Mouse (Mus musculus) thymus, postnatal 4 days (tissue): ENCODE data around the gene Cpsf2.

ENCODE experiments used
- DNase-seq: peaks from one replicate; pipeline ENCODE4 v3.0.0; 2021

Cpsf2 gene

DNA sequence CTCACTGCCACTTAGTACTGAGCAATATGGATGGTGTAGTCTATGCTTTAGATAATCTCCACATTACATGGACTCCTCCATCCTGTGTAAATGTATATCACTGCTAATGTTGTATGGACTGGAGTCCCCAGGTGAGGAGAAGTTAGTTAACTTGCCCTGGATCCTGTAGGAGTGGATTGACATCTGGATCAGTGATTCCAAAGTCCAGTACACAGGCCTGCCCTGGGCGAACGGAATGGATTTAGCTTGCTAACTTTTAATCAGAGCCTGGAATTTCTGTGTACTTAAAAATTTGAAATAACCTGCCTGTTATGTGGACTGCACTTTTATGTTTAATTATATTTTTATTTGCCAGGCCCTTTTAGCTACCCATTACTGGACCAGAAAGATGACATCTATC is 5.8 kb downstream of the Cpsf2 start:
- no peak for DNase-seq

DNA sequence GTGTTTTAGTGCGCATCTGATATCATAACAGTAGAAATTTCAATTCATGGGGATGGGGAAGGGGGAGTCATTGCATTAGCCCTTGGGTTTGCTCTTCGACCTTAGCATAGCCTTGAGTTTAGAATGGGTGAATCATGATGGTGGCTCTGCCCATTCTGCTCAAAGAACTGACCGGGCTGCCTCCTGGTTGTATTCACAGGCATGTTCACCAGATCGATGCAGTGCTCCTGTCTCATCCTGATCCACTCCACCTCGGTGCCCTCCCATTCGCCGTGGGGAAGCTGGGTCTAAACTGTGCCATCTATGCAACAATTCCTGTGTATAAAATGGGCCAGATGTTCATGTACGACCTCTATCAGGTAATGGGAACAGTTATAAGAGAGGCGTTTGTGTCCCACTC is 7.2 kb downstream of the Cpsf2 start:
- DNase-seq, result no peak

DNA sequence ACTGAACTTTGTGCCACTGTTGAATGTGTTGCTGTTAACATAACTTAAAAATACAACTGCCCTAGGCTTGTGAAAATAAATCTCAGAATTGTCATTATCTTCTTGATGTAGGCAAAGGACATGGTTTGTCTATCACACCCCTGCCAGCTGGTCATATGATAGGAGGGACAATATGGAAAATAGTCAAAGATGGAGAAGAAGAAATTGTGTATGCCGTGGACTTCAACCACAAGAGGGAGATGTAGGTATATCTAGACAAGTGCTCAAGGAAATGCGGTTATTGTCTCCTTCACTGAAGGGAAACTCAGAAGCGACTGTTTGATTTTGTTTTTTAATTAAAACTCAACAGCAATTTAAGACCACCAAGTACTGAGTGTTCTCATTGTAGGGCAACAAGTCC is 9.3 kb downstream of the Cpsf2 start:
- DNase-seq, result no peak

DNA sequence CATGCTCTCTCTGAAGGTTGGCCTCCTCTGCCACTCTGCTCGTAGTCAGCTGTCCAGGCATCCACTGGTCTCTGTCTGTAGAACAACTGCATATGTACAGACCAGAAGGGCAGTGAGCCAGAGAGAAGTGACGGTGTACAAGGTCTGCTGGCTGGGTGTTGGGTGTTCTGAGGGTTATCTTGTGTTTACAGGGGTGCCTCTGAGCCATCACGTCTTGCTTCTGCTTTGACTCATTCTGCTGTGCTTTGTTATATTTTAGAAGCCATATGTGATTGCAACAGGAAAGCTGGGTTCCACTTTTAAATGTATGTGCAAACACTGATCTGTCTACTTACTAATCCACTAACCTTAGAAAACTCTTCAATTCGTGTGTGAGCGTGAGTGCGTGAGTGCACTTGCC is 11.9 kb downstream of the Cpsf2 start:
- DNase-seq, result no peak

DNA sequence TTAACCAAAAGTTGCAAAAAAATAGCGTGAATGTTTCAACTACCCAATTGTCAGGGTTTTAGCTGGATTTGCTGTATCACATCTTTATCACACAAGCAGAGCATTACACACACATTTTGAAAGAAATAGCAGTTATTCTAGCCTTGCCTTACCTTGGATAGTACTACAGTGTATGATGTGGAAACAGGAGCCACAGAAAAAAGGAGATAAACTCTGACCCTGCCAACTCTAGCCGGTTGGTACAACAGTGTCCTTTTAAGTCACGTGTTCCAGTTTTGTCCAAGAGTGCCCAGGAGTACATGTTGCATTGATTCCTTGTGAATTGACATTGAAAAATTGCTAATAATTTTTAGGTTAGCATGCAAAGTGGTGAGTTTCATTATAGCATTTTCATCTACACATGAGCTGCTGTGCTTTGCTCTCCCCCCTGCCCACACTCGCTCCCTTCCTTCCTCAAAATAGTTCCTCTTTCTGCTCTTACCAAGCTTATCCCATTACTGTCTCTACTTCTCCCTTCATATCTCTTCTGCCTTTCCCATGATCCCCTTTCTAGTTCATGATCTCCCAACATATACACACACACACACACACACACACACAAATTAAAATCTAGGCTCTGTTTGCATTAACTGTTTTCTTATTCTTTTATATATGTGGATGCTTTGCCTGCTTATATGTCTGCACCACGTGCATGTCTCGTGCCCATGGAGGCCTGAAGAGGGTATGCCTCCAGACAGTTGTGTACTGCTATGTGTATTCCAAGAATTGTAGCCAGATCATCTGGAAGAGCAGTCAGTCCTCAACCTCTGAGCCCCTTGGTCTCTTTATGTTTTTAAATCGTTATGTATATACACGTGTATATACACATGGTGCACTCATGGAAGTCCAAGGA is 19.0 kb downstream of the Cpsf2 start:
- DNase-seq, result no peak

DNA sequence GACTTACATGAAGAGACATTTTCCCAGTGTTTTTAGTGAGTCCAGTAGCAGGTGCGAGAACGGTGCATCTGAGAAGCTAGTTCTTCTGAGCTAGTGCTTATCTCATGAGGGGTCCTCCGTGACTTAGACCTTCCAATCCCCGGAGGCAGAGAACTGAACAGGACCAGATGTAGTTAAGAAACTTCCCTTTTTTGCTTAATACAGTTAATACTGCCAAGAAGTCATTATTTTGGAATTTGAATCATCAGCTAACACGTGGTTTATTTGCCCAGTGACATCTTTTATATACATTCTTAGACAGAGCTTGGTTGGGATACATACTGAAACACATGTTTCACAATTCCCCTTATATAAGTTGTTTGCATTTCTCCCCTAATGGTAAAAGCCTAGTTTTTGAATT is 23.1 kb downstream of the Cpsf2 start:
- DNase-seq, result no peak

DNA sequence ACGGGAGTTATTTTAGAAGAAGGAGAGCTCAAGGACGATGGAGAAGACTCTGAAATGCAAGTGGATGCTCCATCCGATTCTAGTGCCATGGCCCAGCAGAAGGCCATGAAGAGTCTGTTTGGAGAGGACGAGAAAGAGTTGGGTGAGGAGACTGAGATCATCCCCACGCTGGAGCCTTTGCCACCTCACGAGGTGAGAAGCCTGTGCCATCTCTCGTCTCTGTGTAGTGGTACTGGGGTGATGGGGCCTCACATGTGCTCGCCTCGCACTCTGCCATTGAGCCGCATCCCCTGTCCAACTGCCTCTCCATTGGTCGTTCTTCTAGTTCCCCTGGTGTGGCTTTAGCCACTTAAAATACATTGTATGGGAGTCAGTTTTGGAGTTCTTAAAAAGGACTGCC is 25.0 kb downstream of the Cpsf2 start:
- DNase-seq, result no peak

DNA sequence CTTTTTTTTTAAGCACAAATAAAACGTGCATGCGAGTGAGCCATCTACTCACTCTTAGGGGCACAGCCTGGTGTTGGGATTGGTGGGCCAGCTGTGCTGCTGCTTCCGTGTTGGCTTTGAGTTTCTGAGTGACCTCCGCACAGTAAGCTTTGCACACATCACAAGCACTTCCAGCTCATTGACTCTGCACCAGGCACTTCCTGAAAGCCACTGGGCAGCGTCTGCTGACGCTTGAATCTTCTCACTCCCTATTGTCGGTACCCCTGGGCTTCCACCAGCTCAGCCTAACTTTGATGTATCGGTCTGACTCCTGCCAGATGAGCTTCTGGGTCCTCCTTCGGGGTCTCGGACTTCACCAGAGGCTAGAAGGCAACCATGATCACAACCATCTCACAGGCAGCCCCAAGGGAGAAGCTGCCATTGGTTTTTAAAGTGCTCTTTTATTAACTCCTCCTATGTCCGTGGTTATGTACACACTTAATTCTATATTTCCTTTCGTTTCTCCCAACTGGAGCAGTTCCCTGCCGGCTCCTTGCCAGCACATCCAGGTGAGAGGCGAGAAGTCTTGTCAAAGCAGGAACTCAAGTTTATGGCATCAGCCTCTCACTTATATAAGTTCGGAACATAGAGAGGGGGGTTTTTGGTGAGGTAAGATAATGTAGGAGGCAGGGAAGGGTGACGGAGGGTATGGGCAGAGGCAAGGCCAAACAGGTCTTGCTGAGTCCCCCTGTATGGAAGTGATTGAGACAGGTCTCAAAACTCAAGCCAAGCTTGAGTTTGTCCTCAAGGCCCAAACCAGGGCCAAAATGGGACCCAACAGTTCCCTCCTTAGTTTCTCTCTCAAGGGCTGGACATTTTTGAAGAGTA is 32.6 kb downstream of the Cpsf2 start:
- DNase-seq, result no peak

DNA sequence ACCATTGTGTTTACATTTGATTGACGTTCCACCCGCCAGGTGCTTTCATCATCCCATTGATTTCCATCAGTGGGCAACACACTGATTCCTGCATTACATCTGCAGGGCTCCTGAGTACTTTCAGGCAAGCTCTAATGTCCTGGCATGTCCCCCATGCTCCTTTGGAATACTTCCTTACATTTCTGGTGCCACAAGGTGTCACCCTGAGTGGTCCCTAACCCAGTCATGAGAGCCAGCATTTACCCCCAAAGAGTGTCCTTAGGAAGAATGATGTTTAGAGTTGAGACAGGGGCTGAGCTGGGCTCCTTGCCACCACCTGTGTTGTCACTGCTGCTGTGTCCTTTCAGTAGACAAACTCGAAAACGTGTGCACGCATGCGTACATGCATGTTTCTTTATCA is 33.8 kb downstream of the Cpsf2 start:
- DNase-seq, result no peak

DNA sequence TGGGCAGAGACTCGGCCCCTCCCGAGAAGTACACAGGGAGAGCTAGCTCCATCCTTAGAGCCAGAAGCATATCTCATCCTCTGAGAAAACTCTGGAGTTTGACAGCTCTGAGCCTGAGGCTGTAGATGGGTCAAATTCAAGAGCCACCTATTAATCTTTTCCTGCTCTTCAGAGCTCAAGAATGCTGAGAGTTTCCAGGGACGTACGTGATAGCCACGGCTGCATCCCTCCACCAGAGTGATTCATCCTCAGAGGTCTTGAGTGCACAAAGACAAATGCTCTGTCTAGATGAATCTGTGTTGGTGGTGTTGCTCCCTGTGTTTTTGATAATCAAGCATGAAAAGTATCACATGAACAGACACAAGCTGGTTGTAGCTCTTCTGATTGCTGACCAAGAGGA is 38.6 kb downstream of the Cpsf2 start:
- no peak for DNase-seq

DNA sequence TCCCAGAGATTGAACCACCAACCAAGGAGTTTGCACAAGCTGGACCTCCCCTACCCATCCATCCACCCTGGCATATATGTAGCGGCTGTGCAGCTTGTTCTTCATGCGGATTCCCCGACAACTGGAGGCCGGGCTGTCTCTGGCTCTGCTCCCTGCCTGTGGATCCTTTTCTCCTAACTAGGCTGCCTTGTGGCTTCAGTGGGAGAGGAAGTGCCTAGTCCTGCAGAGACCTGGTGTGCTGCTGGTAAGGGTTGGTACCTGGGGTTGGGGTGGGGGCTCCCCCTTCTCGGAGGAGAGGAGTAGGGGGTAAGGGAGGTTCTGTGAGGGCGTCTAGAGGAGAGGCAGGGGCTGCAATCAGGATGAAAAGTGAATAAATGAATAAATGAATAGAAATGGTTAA is 39.3 kb downstream of the Cpsf2 start:
- DNase-seq, result no peak

DNA sequence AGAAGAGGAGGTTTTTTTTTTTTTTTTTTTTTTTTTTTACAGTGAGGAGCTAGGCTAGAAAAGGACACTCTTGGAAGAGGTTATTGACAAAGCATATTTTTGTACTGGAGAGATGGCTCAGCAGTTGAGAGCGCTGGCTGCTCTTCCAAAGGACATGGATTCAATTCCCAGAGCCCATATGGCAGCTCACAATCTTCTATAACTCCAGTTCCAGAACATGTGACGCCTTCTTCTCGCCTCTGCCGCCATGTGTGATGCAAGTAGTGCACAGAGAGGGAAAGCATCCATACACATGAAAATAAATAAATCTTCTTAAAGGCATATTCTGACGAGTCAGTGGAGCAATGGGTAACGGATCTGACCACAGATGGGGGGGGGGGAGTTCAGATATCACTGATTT is 46.1 kb downstream of the Cpsf2 start:
- no peak for DNase-seq

DNA sequence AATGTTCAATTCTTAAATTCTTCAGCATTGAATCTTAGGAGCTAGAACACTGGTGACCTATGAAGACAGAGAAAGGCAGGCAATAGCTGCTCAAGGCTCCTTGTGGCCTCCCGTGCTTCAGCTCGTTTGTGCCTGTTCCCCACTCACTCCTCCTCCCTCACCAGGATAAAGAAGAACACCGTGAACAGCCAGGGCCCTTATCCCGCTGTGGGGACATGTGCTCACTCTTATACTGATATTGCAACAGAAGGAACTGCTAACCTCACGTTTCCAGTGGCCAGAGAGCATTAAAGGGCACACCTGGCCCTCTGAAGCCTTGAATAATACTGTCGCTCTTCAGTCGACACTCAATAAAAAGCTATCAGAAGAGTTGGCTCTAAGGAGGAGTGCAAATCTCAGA is 53.4 kb downstream of the Cpsf2 start:
- no peak for DNase-seq

DNA sequence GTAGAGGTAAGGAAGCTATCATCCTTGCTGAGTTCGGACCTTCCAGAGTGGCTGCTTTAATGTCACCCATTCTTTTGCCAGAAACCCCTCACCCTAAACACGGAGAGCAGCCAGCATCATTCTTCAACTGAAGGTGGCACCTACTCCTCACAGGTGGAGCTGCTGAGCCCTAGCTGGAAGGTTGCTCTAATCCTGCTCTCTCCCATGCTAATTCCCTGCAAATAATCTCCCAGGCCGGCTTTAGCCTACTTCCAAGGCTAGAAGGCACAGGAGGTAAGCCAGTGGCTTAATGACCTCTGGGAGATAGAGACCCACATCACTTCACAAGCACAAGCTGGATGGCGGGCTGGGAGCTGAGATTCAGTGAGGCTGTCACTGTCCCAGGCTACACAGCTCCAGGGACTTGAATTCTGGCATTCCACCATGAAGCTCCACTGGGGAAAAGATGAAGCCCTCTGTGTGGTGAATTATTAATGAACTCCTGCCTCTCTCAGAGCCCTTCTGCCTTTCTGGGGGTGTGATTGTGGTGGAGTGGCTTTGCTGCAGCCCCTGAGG is 54.2 kb downstream of the Cpsf2 start:
- no peak for DNase-seq

DNA sequence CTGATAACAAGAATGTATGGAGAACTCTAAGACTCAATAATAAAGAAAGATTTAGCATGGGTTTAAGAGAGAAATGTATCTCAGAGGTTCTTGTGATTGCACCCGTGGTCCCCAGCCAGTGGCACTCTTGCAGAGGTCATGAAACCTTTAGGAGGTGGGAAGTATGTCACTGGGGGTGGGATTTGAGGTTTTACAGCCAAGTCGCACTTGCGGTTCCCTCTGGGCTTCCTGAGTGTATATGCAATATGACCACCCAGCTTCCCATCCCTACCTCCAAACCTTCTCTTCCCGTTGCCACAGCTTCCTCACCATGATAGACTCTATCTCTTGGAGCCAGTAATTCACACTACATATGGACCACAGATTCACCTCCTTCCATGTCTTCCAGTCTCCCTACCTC is 59.1 kb downstream of the Cpsf2 start:
- no peak for DNase-seq

DNA sequence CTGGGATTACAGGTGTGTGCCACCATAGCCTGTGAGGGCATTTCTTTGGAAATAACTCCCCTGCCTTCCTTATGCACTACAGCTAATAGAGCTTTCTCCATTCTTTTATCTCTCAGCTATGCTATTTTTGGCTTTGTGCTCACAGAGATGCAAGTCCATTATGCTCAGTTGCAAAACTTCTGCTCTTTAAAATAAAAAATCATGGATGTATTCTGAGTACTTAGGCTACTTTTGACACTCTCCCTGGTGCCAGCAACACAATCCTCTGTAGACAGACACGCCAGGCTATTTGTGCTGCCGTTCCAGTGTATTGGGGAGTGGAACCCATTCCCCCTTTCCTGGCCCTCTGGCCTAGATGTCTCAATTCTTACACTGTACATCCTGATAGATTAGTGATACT is 64.1 kb downstream of the Cpsf2 start:
- DNase-seq, result no peak

DNA sequence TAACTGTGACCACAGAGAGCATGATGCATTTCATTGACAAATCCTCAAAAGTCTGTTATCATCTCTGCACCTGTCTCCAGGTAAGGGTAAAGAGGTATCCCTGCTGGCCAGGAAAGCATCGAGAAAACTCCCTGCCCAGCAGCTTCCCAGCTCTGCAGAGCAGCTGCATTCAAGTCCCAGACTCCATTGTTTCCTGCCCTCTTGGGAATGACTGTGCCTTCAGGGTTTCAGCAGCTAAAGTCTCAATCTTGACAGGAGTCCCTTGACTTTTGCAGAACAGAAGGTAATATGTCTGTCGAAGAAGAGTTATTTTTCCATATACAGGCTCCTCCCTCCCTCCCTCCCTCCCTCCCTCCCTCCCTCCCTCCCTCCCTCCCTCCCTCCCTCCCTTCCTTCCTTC is 65.9 kb downstream of the Cpsf2 start:
- DNase-seq, result no peak

DNA sequence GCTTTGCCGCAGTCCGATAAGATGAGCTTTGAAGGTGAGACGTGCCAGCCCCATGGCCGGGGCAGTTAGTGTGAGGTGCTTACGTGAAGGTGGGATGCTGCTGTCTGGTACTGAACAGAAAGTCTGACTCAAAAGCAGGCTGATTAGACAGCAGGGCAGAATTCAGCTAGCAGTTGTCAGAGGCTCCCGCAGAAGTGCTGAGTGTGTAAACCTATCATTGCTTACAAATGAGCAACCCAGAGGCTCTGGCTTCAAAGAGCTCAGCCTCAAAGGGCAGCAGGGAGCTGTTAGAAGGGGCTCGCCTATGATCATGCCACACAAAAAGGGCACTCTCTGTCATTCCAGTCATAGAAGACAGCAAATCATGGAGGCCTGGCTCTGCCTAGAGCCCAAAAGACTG is 66.5 kb downstream of the Cpsf2 start:
- no peak for DNase-seq

DNA sequence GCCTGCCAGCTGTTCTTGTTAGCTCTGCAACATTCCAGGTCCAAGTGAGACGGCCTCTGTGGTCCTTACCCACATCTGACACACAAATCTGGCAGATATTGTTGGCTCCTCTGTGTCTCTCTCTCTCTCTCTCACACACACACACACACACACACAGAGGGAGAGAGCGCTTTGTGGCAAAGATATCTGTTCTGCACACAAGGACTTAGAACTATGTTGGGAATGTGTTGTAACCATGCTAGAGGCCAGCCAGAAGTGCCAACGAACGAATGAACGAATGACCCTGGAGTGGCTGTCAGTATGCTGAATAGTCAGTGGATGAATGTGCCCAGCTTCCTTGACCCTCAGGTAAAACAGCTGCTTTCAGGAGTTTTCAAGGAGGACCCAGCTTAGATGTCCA is 68.1 kb downstream of the Cpsf2 start:
- no peak for DNase-seq

DNA sequence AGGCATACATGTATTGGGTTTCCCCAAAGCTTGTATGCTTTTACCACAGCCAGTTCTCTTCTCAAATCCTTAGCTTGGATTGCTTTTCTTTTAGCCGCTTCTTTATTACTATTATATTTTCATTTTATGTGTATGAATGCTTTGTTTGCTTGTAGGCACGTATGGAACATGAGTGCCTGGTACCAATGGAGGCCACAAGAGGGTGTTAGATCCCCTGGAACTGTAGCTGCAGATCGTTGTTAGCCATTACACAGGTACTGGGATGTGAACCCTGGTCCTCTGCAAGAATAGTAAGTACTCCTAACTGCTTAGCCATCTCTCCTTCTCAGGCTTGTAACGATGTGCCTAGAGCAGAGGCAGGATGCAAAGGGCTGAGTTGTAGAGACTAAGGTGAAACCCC is 78.4 kb downstream of the Cpsf2 start:
- no peak for DNase-seq

DNA sequence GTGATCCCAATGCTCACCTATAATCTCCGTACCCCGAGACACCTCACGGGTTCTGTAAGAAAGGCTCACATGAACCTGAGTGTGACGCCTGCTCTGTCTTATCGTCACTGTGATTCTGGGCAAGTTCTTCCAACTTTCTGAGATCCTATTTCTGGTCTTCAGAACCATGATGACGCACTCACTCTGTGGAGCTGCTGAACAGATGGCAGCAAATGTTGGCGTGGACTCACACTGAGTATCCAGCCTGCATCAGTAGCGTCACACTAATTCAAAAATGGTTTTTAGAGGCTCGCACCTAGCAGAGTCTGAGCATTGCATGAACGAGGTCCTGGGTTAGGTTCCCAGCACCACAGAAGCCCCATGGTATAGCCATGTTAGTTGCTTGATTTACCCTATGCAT is 80.0 kb downstream of the Cpsf2 start:
- no peak for DNase-seq
